Mouse (Mus musculus) layer of hippocampus, postnatal 25 days (tissue): ENCODE measurements around the gene Trpm4. TPM values are rescaled to one million over a fixed set of nuclear protein-coding genes. Genes with fewer than 3 reads are reported as not detected.

Experiments
- DNase-seq, 2 experiments: peaks; one replicate each; pipeline ENCODE4 v3.0.0; 2022; ENCODE audit warnings: mixed read lengths in 2 of 2, low spot score in 1 of 2; ENCODE audit errors: extremely low spot score in 1 of 2
- total RNA-seq, 2 experiments: library from RNA; stranded (reverse); gene quantifications; 2 replicates each; pipeline ENCODE4 v1.2.3; 2021

The Trpm4 gene
- total RNA-seq, 2 experiments from 2014 or later: 14.1 to 18.5 TPM

- DNase-seq: no peak
Observed at GRCm38 (mm10) chr7:45316536-45316935, 17.0 kb downstream of the Trpm4 start.

DNA sequence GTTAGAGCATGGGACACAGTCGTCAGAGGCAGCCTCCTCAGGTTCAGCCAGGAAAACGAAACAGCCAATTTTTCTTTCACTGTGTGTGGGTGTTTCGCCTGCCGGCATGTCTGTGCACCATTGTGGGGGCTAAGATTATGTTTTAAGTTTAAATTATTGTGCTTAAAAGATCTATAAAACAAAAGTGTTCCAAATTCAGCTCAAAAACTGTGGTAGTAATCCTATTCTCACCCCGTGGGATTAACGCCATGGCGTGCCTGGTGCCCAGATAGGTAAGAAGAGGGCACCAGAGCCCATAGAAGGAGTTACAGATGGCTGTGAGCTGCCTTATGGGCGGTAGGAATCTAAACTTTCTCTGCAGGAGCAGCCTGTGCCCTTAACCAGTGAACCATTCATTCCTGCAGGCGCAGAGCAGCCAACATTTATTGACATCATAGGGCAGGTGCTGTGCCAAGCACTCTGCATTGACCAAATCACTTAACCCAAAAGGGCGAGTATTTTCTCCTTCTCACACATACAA, 18.3 kb downstream of the Trpm4 start:
- no peak for DNase-seq

DNA sequence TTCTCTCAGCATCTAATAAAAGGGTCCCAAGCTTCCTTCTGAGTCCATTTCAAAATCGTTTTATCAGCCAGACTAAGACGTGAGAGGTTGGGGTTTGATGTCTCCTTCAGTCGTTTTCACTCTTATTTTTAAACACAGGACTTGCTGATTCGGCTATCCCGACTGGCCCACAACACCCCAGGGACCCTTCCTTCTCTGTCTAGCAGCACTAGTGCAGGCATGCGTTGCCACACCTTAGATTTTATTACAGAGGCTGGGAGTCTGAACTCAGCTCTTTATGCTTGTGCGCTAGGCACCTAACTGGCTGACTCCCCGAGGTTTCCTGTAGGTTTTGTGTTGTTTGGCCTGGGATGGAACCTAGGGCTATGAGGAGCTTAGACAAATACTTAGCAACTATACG, 20.1 kb downstream of the Trpm4 start:
- no peak for DNase-seq

GRCm38 (mm10) chr7:45312686-45313453, 20.7 kb downstream of the Trpm4 start:
- no peak for DNase-seq

DNA sequence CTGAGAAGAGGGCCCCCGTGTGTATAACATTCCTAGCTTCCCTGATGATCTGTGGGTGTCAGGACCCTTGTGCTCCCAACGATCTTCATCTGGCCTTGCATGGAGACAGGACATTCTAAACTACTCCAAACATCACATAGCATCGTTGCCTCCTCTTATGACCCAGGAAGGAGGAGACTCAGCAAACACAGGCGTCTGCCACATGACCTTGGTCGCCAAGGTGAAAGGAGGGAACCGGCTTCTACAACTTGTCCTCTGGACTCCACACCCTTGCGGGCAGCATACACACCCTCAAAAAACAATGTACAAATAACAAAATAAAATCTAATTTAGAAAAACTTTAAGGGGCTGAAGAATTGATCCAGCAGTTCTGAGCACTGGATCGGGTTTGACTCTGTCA, 21.6 kb downstream of the Trpm4 start:
- DNase-seq: no peak

DNA sequence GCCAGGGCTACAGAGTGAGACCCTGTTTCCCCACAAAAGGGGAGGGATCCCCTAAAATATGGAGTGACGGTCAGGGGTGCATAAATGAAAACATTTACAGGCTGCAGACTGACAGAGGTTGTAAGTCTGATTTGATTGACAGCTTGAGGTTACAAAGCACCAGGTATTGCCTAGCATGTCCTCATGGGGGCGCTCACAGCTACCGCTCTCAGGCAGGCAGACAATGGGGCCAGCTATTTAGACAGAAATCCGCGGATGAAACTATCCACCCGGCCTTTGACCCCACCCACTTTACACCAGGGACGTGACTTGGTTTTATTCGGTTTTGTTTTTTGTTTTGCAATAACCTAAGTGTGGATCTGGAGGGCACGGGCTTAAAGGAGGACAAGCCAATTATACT, 24.1 kb downstream of the Trpm4 start:
- peak in 1 of 2 experiments; percentile 70 for DNase-seq

GRCm38 (mm10) chr7:45308551-45309240, 24.9 kb downstream of the Trpm4 start:
- no peak for DNase-seq

- peak; percentile 48 to 75 for DNase-seq
Observed at GRCm38 (mm10) chr7:45305275-45305674, 28.3 kb downstream of the Trpm4 start.

DNA sequence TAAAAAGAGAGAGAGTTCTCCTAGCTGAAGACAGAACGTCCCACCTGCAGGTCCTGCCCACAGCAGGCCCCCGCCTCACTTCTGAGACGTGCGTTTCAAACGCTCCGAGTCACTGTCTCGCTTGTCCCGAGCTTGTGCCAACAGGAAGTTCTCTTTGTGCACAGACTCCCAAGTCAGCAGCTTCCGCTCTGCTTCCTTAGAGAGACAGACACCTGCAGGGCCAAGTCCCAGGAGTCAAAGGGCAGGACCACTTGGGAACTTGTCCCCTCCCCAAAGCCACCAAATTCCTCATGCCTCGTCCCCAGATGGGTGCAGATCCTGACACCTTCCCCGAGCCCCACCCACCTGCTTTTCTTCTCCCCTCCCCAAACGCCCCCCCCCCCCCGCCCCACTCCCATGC, 28.7 kb downstream of the Trpm4 start:
- no peak for DNase-seq

GRCm38 (mm10) chr7:45302626-45303025, 31.0 kb downstream of the Trpm4 start:
- DNase-seq: no peak

- DNase-seq: peak; percentile 56 to 70
Observed at GRCm38 (mm10) chr7:45300270-45300669, 33.3 kb downstream of the Trpm4 start.

DNA sequence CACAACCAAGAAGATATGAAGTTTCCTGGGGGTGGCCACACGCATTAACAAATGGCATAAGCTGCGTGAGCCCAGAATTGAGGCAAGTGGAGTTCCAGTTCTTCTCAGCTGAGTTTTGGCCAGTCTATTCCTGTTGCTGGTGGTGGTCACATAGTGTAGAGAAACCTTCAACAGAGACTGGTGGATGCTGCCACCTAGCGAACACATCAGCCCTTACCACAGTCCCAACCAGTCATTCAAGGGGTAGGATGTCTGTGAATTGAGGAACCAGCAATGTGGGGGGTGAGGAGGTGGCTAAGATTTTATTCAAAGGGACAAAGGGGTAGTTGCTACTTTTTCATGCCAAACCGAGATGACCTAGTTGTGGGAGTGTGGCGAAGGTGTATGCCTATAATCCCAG, 33.8 kb downstream of the Trpm4 start:
- peak; percentile 53 to 70 for DNase-seq

DNA sequence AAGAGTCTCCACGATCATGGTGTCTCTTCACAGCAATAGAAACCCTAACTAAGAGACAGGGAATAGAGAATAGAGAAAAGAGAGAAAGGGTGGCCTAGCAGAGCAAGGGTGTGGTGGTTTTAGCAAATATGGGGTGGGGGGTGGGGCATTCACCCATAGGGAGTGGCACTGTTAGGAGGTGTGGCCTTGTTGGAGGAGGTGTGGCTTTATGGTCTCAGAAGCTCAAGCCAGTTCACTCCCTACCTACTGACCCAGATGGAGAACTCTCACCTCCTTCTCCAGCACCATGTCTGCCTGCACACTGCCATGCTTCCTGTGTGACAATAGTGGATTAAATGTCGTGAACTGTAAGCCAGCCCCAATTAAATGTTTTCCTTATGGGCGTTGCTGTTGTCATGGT, 36.0 kb downstream of the Trpm4 start:
- no peak for DNase-seq

DNA sequence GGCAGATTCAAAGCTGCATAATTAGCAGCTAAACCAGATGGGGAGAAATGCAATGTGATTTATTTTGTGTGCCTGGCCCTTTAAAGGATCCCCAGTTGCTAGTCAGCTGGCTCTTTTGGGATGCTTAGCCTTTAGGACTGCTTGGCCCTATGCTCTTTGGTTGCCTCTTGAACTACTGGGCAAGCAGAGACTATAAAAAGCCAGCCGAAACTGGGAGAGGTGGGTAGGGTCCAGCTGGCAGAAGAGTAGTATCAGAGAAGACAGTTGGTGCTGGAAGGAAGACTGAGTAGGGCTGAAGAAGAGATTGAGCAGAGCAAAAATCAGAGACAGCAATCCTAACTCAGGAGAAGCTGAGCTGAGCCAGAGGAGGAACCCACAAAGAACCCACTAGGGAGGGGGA, 37.0 kb downstream of the Trpm4 start:
- DNase-seq: no peak

DNA sequence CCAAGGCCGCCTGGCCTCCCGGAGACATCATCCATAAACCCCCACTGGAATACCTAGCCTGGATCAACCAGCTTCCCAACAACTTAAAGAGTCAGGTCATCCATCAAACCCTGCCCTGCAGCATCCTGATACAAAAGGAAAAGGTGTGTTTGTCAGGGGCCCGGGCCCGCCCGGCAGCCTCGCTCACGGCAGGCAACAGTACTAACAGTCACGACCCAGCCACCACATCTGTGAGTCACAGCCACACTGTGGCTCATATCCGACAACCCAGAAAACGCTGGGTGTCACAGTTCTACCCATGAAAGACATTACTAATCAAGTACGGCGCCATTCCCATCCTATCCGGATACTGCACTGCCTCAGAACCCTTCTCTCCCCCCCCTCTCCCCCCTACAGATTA, 47.1 kb downstream of the Trpm4 start:
- DNase-seq: no peak

DNA sequence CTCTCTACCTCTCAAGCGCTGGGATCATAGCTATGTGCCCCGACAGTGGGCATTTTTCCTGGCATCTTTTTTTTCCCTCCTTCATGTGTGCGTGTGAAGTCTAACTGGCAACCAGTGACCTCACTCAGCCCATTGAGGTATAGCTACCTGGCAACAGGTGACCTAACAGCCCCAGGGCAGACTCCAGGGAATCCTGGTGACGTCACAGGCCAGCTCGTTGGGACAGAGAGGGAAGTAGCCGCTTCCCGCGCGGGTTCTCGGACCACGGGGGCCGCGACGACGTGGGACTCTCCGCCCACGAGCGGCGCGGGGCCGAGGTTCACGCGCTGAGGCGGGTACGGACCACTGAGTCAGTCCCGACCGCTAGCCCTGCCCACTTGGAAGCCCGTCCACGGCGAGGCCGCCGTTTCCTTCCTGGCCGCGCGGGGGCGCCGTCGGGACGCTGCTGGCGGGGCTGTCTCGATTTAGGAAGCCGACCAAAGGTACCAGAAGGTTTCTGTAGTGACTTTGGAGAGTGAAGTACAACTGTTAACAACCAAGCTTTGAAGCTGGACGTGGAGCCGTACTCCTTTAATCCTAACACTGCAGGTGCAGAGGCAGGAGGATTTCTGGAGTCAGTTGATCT, 56.3 kb downstream of the Trpm4 start, which contains the start of gene Slc6a21:
Gene Slc6a21, plus strand, starts transcription at position 378 of the 625 bp plus-strand sequence.
- peak; percentile 66 to 77 for DNase-seq

GRCm38 (mm10) chr7:45273672-45274071, 59.9 kb downstream of the Trpm4 start:
- no peak for DNase-seq

DNA sequence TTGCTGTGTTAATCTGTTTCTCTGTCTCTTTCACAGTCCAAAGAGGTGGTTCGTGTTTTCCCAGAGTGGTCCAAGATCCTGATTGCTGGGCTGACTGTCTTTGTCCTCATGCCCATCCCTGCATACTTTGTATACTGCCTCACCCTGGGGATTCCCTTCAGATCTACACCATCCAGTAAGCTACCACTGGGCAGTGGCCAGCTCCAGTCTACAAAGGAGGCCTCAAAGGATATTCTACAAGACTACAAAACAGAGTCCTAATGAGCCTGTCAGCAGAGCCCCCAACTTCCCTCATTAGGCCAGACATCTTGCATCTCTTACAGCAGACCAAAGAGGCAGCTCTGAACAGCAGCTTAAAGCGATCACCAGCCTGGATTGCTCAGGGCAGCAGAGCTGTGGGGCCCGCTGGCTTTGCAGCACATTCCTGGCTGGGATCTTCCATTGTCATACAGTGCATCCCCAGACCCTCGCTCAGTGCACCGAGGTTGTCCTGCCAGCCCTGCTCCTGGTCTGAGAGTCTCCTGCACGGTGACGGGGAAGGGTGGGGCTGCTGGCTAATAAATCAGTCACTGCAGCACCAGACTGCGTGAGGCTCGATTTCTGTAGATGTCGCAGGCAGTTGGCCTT, 60.7 kb downstream of the Trpm4 start:
- no peak for DNase-seq

DNA sequence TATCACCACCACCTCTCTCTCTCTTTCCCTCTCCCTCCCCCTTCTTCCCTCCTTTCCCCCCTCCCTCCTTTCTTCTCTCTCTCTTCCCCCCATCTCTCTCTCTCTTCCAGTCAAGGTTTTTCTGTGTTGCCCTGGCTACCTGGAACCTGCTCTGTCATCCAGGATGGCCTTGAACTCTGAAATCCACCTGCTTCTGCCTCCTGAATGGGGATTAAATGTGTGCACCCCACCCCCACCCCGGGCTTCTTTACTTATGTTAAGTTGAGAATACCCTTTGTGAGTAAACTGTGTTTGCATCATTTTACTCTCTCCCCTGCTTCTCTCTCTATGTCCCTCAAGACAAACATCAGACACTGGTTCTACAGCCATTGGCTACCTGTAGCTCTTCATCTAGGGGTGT, 68.1 kb downstream of the Trpm4 start:
- no peak for DNase-seq

DNA sequence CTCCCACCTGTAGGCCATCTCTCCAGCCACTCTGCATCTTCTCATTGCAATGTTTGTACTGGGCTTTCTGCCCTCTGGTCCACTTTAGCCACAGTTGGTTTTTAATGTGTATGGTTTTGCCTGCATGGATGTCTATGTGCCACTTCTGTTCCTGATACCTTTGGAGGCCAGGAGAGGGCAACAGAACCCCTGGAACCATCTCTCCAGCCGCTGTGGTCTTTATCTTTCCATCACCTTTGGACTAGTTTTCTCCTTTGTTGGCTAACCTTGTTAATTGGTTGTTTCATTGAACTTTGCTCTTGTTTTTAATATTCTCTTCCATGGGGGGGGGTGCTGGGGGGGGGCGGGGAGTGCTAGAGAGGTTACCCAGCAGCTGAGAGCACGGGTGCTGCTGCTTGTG, 69.2 kb downstream of the Trpm4 start:
- no peak for DNase-seq
